11 mouse cellular contexts compared by ENCODE assay signal in genomic region chr9:66895035-66895779, GRCm38 (mm10). TPM values are rescaled to one million over a fixed set of nuclear protein-coding genes. Genes with fewer than 3 reads are reported as not detected.
DNase-seq lines count a peak whose midpoint lies in the region; ATAC-seq and TF ChIP-seq lines count a peak whose summit lies in the region.
"Had no signal": no experiment of that assay in that cellular context is flagged by ENCODE, and none has a peak within 500 bp of the region (broad histone marks: within the 10 kb centered on the region; RNA-seq: fewer than 3 reads in every experiment).

No protein-coding gene starts in this region.

- DNase-seq in lung, postnatal 0 days (ENCODE audit: low spot score), result peak; percentile 44
- DNase-seq in lung, postnatal 10 days, result no peak
- peak; percentile 78 for DNase-seq in c-Kit-negative CD71-positive TER-119-positive erythroid progenitor cells, embryonic 14.5 days (ENCODE audit: low read depth, low spot score)
- DNase-seq in kidney, adult 9 months, result no peak
- no peak for DNase-seq in urinary bladder, postnatal 25 days (ENCODE audit: low spot score)
- DNase-seq: thymus, adult 18-20 months had no signal

- no peak overlapping the region for H3K4me3 ChIP-seq in lung, postnatal 0 days (ENCODE audit: low read depth, low read length)
- H3K4me3 ChIP-seq in heart, embryonic 16.5 days (ENCODE audit: low read length), result no peak overlapping the region
- H3K4me3 ChIP-seq in kidney, embryonic 16.5 days (ENCODE audit: low read length), result no peak overlapping the region
- H3K4me3 ChIP-seq: midbrain, embryonic 12.5 days had no signal

- no peak overlapping the region for H3K4me2 ChIP-seq in lung, postnatal 0 days (replicated peaks; ENCODE audit: low read depth, low read length)
- H3K4me2 ChIP-seq in heart, embryonic 16.5 days (ENCODE audit: low read depth, low read length), result peak overlapping the region; percentile 9; the same call in 1 of the 2 replicates
- no peak overlapping the region for H3K4me2 ChIP-seq in kidney, embryonic 16.5 days (replicated peaks; ENCODE audit: low read depth, low read length)
- H3K4me2 ChIP-seq: midbrain, embryonic 12.5 days had no signal

- WGBS in lung, postnatal 0 days, result 57% methylated on average over 10 of the region's 10 CpGs
- WGBS in heart, embryonic 16.5 days, result 66% methylated on average over 10 of the region's 10 CpGs
- 82% methylated on average over 10 of the region's 10 CpGs for WGBS in kidney, embryonic 16.5 days

- no peak overlapping the region for H3K27ac ChIP-seq in lung, postnatal 0 days (ENCODE audit: low read length)
- no peak overlapping the region for H3K27ac ChIP-seq in heart, embryonic 16.5 days (ENCODE audit: low read length)
- no peak overlapping the region for H3K27ac ChIP-seq in kidney, embryonic 16.5 days (ENCODE audit: low read length)
- H3K27ac ChIP-seq: midbrain, embryonic 12.5 days had no signal

- TF ChIP-seq CTCF in lung, postnatal 0 days (IDR thresholded peaks at IDR 0.05), result no peak

- no peak overlapping the region for H3K9ac ChIP-seq in lung, postnatal 0 days (replicated peaks; ENCODE audit: low read depth)
- no peak overlapping the region for H3K9ac ChIP-seq in heart, embryonic 16.5 days (ENCODE audit: low read length)
- H3K9ac ChIP-seq in kidney, embryonic 16.5 days (replicated peaks; ENCODE audit: low read length), result no peak overlapping the region
- H3K9ac ChIP-seq: midbrain, embryonic 12.5 days had no signal

- H3K36me3 ChIP-seq in lung, postnatal 0 days (ENCODE audit: insufficient read depth, low read length), result no peaks in the 10 kb centered on the region
- H3K36me3 ChIP-seq in heart, embryonic 16.5 days (ENCODE audit: control insufficient read depth, insufficient read depth), result no peaks in the 10 kb centered on the region
- no peaks in the 10 kb centered on the region for H3K36me3 ChIP-seq in kidney, embryonic 16.5 days (ENCODE audit: insufficient read depth, low read length)
- H3K36me3 ChIP-seq: midbrain, embryonic 12.5 days had no signal

- no peaks in the 10 kb centered on the region for H3K4me1 ChIP-seq in lung, postnatal 0 days (ENCODE audit: insufficient read depth, low read depth, low read length)
- peaks cover 13% of the 10 kb centered on the region for H3K4me1 ChIP-seq in heart, embryonic 16.5 days (ENCODE audit: control insufficient read depth, insufficient read depth, low read length)
- H3K4me1 ChIP-seq in kidney, embryonic 16.5 days (ENCODE audit: insufficient read depth, low read length), result no peaks in the 10 kb centered on the region

- H3K9me3 ChIP-seq in lung, postnatal 0 days (ENCODE audit: low read length), result no peaks in the 10 kb centered on the region
- H3K9me3 ChIP-seq in heart, embryonic 16.5 days (replicated peaks; ENCODE audit: control insufficient read depth, low read length), result no peaks in the 10 kb centered on the region
- no peaks in the 10 kb centered on the region for H3K9me3 ChIP-seq in kidney, embryonic 16.5 days (ENCODE audit: low read length)
- H3K9me3 ChIP-seq: midbrain, embryonic 12.5 days had no signal

- ATAC-seq in lung, postnatal 0 days, result no peak
- no peak for ATAC-seq in heart, embryonic 16.5 days (replicated peaks; ENCODE audit: extremely low read depth, insufficient read depth, low FRiP score)
- peak; percentile 73 for ATAC-seq in megakaryocyte-erythroid progenitor cell, adult 5-6 weeks (replicated peaks; ENCODE audit: low FRiP score, low TSS enrichment, poor library complexity, severe bottlenecking)
- no peak for ATAC-seq in kidney, embryonic 16.5 days (ENCODE audit: low FRiP score, low TSS enrichment)
- ATAC-seq: Patski had no signal

- no peaks in the 10 kb centered on the region for H3K27me3 ChIP-seq in lung, postnatal 0 days (replicated peaks; ENCODE audit: insufficient read depth, low read length)
- no peaks in the 10 kb centered on the region for H3K27me3 ChIP-seq in heart, embryonic 16.5 days (ENCODE audit: control insufficient read depth, insufficient read depth, low read length)
- no peaks in the 10 kb centered on the region for H3K27me3 ChIP-seq in kidney, embryonic 16.5 days (ENCODE audit: insufficient read depth, low read length)
- H3K27me3 ChIP-seq: midbrain, embryonic 12.5 days; Patski had no signal

- no peak for TF ChIP-seq EP300 in lung, postnatal 0 days (IDR thresholded peaks at IDR 0.05)

RNA-seq across cellular contexts. Expression of gene Rab8b, which starts 24.3 kb away (rescaled TPM):
- polyA plus RNA-seq in lung, postnatal 0 days (2015; fragmentation: Nextera tagmentation; extraction: Ambion mirVana), result 15.6 and 20.4 TPM in 2 replicates
- polyA plus RNA-seq in heart, embryonic 16.5 days (2015; fragmentation: Nextera tagmentation; extraction: Ambion mirVana), result 17.2 and 17.6 TPM in 2 replicates
- 45.9 and 52.1 TPM in 2 replicates for total RNA-seq in megakaryocyte-erythroid progenitor cell, adult 5-6 weeks (2014; fragmentation: Nextera tagmentation)
- total RNA-seq in megakaryocyte-erythroid progenitor cell, adult 5-6 weeks (2017), result 81.6 and 90.4 TPM in 2 replicates
- 27.0 and 27.8 TPM in 2 replicates for polyA plus RNA-seq in kidney, embryonic 16.5 days (2015; fragmentation: Nextera tagmentation; extraction: Ambion mirVana)

RNA-seq across cellular contexts. Expression of gene Rps27l, which starts 50.7 kb away (rescaled TPM):
- polyA plus RNA-seq in lung, postnatal 0 days (2015; fragmentation: Nextera tagmentation; extraction: Ambion mirVana), result 572 and 579 TPM in 2 replicates
- polyA plus RNA-seq in heart, embryonic 16.5 days (2015; fragmentation: Nextera tagmentation; extraction: Ambion mirVana), result 437 and 444 TPM in 2 replicates
- total RNA-seq in megakaryocyte-erythroid progenitor cell, adult 5-6 weeks (2014; fragmentation: Nextera tagmentation), result 858 and 1,123 TPM in 2 replicates
- total RNA-seq in megakaryocyte-erythroid progenitor cell, adult 5-6 weeks (2017), result 286 and 317 TPM in 2 replicates
- polyA plus RNA-seq in kidney, embryonic 16.5 days (2015; fragmentation: Nextera tagmentation; extraction: Ambion mirVana), result 585 and 609 TPM in 2 replicates

Comparison
In these comparisons a context has a peak if more than half of its experiments do, and no peak if none do; other contexts are left out.
1. DNase-seq: peak in lung, postnatal 0 days (single experiment) and c-Kit-negative CD71-positive TER-119-positive erythroid progenitor cells, embryonic 14.5 days (single experiment); none in lung, postnatal 10 days (single experiment), kidney, adult 9 months (single experiment) and urinary bladder, postnatal 25 days (single experiment).